Mouse (Mus musculus) T-cell, adult 2 months (primary cell): ENCODE measurements around the gene Pmm1.
A peak's percentile ranks its signal among the peaks of the same experiment; 100 is the strongest.
"Not testable (repeated sequence)": the region's sequence is repeated elsewhere in the genome, so short reads cannot be mapped to it uniquely, and the experiment has no call there.

Experiments
- DNase-seq: peaks from one replicate; pipeline ENCODE4 v3.0.0; 2022; ENCODE audit warnings: low spot score

Gene Pmm1

GRCm38 (mm10) chr15:81926446-81926822 lies 34.3 kb downstream of the Pmm1 start:
- DNase-seq = no peak

GRCm38 (mm10) chr15:81925760-81926445 lies 34.8 kb downstream of the Pmm1 start, which contains the start of gene Polr3h:
TSS of gene Polr3h (minus strand) at chr15:81926240.
- DNase-seq = peak; percentile 95

- DNase-seq = no peak
Measured at GRCm38 (mm10) chr15:81924933-81925332, 35.8 kb downstream of the Pmm1 start.

- DNase-seq = no peak
Measured at GRCm38 (mm10) chr15:81921255-81921654, 39.5 kb downstream of the Pmm1 start.

- DNase-seq = no peak
Measured at GRCm38 (mm10) chr15:81920546-81921217, 40.0 kb downstream of the Pmm1 start.

- DNase-seq = no peak
Measured at GRCm38 (mm10) chr15:81919062-81919461, 41.7 kb downstream of the Pmm1 start.

GRCm38 (mm10) chr15:81917621-81918463 lies 42.9 kb downstream of the Pmm1 start:
- peak; percentile 58 for DNase-seq

GRCm38 (mm10) chr15:81917201-81917600 lies 43.5 kb downstream of the Pmm1 start:
- no peak for DNase-seq

- DNase-seq = no peak
Measured at GRCm38 (mm10) chr15:81915663-81916062, 45.1 kb downstream of the Pmm1 start.

GRCm38 (mm10) chr15:81914668-81915067 lies 46.1 kb downstream of the Pmm1 start:
- DNase-seq = no peak

- DNase-seq = no peak
Measured at GRCm38 (mm10) chr15:81912498-81912897, 48.2 kb downstream of the Pmm1 start.

- not testable (repeated sequence) for DNase-seq
Measured at GRCm38 (mm10) chr15:81908767-81909166, 52.0 kb downstream of the Pmm1 start.

GRCm38 (mm10) chr15:81907953-81908352 lies 52.8 kb downstream of the Pmm1 start:
- no peak for DNase-seq

GRCm38 (mm10) chr15:81904939-81905338 lies 55.8 kb downstream of the Pmm1 start:
- DNase-seq = peak; percentile 71
